Mouse (Mus musculus) left cerebral cortex, adult 9 months (tissue): ENCODE results near the gene Eef2.

Experiments used
- DNase-seq, 2 experiments: peaks; one replicate each; pipeline ENCODE4 v3.0.0; 2022; ENCODE audit warnings: low spot score in 2 of 2

Eef2 gene

DNA sequence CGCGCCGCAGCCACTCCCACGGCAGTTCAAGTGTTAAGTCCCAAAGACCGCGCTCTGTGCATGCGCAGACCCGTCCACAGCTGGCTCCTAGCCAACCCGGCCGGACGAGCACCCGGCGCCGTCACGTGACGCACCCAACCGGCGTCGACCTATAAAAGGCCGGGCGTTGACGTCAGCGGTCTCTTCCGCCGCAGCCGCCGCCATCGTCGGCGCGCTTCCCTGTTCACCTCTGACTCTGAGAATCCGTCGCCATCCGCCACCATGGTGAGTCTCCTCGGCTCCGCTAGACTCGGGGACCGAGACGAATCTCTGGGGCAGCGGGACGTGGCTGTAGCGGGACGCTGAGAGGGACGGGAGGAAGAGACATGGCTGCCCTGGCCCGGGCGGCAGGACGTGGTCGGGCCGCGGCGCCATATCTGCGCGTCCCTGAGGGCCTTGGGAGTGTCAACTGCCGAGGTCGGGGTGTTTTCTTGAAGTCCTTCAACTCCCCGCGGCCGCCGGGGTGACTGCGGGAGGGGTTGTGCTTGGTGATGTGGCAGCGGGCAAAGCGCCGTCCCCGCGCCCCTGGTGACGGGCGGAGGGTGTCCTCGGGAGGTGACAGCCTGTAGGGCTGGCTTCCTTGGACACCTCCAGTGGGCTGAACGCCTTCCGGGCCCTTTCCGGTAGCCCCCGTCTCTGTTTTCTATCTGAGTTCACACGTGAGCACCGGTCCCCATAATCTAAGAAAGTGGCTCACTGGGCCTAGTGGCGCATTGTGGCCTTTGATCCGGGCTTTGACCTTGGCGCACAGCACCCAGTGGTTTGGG is at the start of gene Eef2:
Gene Eef2 (plus strand): TSS at position 166 of the 806 bp plus-strand sequence.
- peak; percentile 92 to 98 for DNase-seq

DNA sequence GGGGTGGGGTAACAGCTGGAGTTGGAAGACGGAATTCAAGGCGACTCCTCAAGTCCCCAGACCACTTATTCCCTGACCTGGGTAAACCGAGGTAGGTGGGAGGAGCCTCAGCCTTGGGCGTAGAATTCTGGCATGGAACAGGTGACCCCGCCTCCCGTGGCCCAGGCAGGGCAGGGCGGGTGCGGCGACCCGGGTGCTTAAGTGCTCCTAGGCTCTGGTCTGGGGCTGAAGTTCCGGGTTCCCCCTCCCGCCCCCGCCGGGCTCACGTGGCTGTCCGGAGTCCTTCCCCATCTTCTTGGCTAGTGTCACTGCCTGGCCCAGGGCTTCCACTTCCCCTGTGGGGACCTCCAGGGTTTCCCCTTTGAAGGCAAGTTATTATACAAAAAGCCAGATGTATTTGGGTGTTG is 42.2 kb upstream of the Eef2 start:
- DNase-seq = no peak

DNA sequence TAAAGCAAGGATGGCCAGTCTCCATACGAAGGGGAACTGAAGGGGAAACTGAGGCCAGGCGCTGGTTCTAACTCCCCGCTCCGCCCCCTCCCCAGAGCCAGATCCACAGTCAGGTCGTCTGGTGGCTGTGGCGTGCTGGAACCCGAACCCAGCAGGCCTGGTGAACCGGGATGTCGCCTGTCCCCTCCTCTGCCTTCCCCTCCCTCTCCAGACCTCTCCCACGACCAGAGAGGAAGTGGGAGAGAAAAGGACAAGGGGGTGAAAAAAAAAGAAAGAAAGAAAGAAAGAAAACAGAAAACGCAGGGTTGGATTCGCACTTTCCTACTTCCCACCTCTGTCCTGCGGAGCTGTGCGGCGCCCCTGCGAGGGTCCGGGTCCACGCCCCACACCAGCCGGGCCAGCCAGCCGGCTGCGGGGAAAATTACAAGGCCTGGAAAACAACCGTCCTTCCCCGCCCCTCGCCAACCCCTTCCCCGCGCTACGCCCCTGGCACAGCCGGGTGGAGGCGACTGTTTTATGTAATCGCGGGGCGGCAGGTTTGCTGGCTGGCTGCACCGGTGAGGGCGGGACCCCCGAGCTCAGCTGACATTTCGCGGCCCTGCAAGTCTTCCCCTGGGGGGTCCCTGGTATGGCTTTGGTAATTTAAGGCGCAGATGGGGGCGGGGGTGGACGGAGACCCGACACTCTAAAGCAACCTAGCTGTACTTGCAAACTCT is 41.3 kb upstream of the Eef2 start, which contains the start of gene Zbtb7a:
Gene Zbtb7a (plus strand): TSS at position 255 of the 716 bp plus-strand sequence.
- no peak for DNase-seq

DNA sequence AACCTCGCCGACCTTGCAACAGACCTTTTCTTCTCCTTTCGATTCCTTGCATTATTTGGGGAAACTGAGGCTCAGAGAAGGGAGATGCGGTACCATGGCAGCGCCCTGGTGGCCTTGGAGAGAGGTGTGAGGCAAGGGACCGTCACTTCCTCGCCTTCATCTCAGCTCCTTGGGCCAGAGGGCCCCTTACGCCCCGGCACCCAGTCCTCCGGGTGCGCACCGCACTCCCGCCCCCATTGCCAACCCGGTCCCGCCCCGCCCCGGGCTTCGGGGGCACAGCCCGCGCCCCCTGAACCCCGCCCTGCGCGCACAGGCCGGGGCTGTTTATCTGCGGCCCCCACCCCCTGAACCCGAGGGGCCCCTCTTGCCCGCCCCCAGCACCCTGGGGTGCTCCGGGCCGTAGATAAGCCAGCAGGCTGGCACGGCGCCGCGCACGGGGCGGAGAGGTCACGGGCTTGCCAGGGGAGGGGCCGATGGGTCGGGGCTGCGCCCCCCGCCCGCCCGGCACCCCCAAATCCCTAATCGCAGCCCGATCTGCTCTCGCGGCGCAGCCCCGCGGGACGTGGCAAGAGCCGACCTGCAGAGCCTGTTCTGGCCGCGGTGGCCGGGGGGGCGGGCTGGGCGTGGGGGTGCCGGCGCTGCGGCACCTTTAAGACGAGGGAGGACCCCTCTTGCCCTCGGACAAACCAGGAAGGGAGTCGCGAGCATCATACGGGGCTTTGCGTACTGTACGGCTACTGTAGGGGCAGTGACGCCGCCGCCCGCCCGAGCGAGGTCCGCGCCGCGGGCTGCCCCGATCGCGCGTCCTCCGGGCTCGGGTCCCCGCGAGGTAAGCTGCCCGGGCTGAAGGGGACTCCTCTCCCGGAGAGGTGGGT is 40.4 kb upstream of the Eef2 start:
- DNase-seq = peak in 1 of 2 experiments; percentile 68

DNA sequence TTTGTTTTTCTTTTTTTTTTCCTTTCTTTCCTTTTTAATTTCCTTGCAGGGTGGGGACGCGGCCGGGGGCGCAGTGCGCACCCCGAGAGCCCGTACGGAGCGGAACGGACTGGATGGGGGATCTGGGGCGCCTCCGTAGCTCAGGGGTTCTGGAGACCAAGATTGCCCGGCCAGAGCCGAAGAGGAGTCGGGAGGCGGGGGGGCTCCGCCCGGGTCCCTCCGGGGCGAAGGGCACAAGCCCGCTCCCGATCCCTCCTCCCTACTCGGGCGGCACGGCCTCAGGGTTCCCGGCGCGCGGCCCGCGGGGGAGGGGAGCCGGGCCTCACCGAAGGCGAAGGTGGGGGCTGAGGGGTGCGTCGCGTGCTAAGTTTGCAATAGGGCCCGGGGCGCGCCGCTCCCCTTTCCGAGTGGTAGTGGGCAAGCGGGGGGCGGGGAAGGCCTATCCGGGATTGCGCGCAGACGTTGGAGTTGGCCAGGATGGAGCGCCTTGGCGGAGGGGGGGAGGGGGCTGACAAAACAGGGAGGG is 39.7 kb upstream of the Eef2 start:
- DNase-seq = peak in 1 of 2 experiments; percentile 79

DNA sequence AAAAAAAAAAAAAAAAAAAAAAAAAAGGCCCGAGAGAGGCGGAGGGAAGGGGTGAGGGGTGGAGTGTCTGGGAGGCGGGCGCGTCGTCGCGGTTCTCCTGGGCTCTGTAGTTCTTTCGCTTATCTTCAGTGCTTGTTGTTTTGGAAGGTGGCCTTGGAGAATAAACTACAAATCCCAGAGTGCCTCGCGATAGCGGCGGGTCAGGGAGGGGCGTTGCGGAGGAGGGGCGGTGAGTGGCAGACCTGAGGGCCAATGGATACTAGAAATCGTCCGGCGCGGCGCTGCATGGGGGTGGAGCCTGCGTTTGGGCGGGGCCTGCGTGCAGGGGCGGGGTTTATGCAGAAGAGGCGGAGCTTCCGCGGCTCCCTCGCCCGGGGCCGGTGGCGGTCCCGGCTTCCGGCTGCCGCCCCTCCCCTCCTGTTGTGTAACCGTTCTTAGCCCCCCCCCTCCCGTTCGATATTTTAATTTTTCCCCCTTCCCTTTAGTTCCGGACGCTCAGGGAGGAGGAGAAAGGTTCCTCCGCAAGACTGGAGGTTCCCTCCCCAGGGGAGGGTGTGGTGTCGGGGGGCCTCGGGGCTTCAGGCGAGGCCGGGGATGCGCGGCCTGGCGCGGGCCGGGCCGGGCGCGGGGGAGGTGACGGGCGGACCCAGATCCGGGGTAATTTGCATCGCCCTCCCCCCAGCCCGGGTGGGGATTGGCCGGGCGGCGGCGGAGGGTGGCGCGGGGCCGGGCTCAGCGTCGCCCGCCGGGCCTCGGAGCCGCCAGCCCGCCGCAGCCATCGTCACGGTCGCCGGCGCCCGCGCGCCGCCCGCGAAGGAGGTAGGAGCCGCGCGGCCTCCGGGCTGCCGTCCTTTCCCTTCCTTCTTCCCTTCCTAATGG is 38.9 kb upstream of the Eef2 start:
- DNase-seq = peak; percentile 98 to 100

- peak in 1 of 2 experiments; percentile 58 for DNase-seq
These were observed 38.2 kb upstream of the Eef2 start for GRCm38 (mm10) chr10:81138131-81138782.

GRCm38 (mm10) chr10:81138821-81139528 is 37.5 kb upstream of the Eef2 start:
- no peak for DNase-seq

- DNase-seq = no peak
These were observed 36.9 kb upstream of the Eef2 start for GRCm38 (mm10) chr10:81139529-81139846.

DNA sequence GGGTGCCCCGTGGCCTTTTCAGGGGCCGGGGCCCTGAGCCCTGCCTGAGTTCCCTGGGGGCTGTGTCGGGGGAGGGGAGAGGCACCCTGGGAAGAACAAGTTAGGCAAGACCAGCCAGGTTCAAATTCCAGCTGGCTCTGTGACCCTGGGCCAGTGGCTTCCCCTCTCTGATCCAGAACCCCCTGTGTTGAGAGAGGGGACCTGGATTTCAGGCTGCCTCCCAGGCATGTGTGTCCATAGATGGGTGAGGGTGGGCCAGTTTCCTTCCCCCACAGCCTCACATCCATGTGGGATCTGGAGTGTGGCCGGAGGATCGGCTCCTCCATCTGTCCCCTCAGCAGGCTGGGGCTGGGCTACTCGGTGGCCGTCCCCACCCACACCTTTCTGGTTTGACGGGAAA is 36.4 kb upstream of the Eef2 start:
- DNase-seq = no peak

GRCm38 (mm10) chr10:81140717-81141454 is 35.5 kb upstream of the Eef2 start:
- DNase-seq = no peak

- no peak for DNase-seq
These were observed 34.8 kb upstream of the Eef2 start for GRCm38 (mm10) chr10:81141455-81142210.

- no peak for DNase-seq
These were observed 33.9 kb upstream of the Eef2 start for GRCm38 (mm10) chr10:81142551-81142981.

GRCm38 (mm10) chr10:81143157-81143633 is 33.2 kb upstream of the Eef2 start:
- no peak for DNase-seq

GRCm38 (mm10) chr10:81143845-81144437 is 32.5 kb upstream of the Eef2 start:
- DNase-seq = no peak

- no peak for DNase-seq
These were observed 31.8 kb upstream of the Eef2 start for GRCm38 (mm10) chr10:81144667-81145066.

- no peak for DNase-seq
These were observed 31.1 kb upstream of the Eef2 start for GRCm38 (mm10) chr10:81145307-81145706.

DNA sequence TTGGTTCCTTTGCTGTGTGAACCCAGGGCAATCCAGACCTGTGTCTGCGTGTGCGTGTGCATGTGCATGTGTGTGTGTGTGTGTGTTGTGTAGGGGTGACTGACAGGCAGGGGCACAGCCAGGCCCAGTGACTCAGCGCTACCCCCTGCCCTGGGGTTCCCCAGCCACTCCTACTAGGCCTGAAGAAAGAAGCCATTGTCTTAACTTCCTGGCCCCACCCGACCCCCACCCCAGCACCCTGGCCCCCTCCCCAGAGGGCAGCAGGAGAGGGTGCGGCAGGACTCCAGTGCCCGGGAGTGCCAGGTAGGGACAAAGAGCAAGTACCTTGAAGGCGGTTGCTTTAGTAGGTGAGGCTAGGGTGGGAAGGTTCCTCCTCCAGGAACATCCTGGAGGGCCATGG is 30.7 kb upstream of the Eef2 start:
- DNase-seq = no peak
